Mouse (Mus musculus) adipocyte (in vitro differentiated cells): Measurements from ENCODE around the gene Gm17617.
"Not testable (repeated sequence)": the region's sequence is repeated elsewhere in the genome, so short reads cannot be mapped to it uniquely, and the experiment has no call there.

Experiments
- DNase-seq: peaks from one replicate; pipeline ENCODE4 v3.0.0-alpha.2; 2016; ENCODE audit warnings: low spot score

Gm17617 gene

DNA sequence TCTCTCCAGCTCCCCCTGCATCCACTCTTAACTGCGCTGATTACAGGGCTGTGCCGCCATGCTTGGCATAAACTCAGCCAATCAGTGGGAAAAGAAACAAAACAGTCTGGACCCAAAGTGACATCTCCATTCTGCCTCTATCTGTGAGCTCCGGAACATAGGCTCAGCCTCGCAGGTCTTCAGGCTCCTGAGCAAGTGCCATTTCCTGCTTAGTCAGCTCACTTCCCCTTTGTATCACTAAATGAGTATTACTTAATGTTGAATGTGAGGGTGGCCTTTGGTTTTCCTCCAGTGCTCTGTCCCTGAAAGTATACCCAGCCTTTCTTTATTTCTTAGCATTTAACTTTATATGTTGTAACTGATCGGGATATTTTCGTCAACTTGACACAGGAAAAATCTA, 8.4 kb downstream of the Gm17617 start:
- DNase-seq, result no peak

DNA sequence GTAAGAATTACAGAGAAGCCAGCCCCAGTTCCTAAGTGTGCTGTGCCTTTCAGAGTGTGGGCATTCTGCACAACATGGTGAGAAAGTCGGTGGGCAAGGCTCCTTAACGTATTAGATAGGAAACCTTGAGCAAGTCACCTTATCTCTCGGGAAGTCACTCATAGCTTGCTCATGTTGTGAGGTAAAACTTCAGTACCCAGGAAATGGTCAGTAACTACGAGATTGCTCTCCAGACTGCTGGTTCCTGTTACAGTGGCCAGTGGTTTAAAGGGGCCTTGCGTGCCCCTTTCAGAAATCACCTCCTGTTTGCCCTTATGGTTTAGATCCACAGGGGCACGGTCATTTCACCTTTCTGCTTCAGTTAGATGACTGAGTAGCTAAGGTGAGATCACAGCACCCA, 19.0 kb downstream of the Gm17617 start:
- DNase-seq, result no peak

DNA sequence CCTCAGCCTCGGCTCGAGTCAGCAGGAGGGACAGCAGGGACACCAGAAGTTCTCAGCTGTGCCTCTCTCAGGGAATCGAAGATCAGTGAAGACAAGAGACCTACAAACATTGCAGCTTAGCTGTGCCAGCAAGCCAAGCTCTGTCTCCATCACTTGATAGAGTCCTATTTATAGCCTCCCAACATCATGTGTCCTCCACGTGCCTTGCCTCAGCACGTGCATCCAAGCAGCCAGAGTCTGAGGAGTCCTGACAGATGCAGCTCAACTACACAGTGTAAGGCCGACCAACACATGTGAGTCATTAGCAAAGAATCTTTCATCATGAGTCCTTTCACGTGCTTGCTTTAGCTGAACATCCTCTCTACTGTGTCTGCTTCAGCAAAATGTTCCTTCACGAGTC, 25.7 kb downstream of the Gm17617 start:
- no peak for DNase-seq

- DNase-seq, result no peak
Measured at GRCm38 (mm10) chr13:55107116-55107515, 26.2 kb downstream of the Gm17617 start.

- peak; percentile 17 for DNase-seq
Measured at GRCm38 (mm10) chr13:55105953-55106691, 27.2 kb downstream of the Gm17617 start.

GRCm38 (mm10) chr13:55105045-55105952, 28.0 kb downstream of the Gm17617 start, which contains the start of gene Zfp346:
Gene Zfp346 (plus strand): TSS chr13:55105311.
- DNase-seq, result peak; percentile 95

- no peak for DNase-seq
Measured at GRCm38 (mm10) chr13:55103351-55103750, 30.0 kb downstream of the Gm17617 start.

DNA sequence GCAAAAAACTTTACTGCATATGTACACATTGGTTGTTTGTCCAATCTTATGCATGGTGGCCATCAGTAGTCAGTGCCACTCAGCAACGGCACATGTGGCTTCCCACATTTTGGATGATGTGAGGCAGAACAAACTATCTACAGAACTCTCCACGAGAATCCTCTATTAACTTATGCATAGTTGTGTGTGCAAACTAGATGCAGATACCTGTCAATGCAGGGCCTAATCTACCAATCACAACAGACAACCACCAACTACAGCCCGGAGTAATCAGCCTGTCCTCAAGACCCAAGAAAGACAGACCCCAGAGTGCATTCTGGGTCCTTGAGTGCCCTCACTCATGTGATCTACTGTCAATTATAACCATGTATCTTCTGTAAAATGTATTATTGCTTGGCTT, 31.0 kb downstream of the Gm17617 start:
- DNase-seq, result no peak

- DNase-seq, result no peak
Measured at GRCm38 (mm10) chr13:55101627-55102026, 31.7 kb downstream of the Gm17617 start.

- DNase-seq, result peak; percentile 79
Measured at GRCm38 (mm10) chr13:55099726-55100478, 33.4 kb downstream of the Gm17617 start, which contains the start of gene Uimc1. Gene Uimc1 (minus strand): TSS chr13:55100300.

- peak; percentile 46 for DNase-seq
Measured at GRCm38 (mm10) chr13:55099066-55099725, 34.2 kb downstream of the Gm17617 start.

DNA sequence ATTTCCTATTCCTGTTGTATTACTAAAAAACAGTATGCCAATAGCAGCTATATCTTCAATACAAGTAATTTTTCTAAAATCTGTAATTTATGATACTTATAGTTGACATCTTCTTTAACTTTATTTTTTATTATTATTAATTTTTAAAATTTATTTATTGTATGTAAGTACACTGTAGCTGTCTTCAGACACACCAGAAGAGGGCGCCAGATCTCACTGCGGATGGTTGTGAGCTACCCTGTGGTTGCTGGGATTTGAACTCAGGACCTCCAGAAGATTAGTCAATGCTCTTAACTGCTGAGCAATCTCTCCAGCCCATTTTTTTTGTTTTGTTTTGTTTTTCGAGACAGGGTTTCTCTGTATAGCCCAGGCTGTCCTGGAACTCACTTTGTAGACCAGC, 35.5 kb downstream of the Gm17617 start:
- not testable (repeated sequence) for DNase-seq

DNA sequence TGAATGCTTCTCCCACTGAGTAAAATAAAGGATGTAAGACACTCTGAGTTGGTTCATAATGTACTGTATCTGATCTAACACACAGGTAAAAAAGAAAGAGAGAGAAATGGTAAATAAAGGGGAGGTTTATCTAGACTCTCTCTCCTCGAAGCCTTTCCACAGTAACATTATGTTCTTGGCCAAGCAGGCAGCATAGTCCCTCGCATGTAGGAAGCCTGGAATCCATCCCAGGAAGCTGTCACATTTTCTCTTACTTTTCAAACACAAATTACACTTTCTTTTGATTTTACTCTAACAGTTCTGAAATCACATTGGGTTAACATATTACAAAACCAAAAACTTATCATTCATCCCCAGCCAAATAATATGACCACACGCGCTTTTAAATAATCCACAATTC, 40.8 kb downstream of the Gm17617 start:
- no peak for DNase-seq
